10 mouse cellular contexts compared by ENCODE assay signal in genomic region chr7:19542155-19542691, GRCm38 (mm10). TPM values are rescaled to one million over a fixed set of nuclear protein-coding genes. Genes with fewer than 3 reads are reported as not detected.
DNase-seq lines count a peak whose midpoint lies in the region; ATAC-seq and TF ChIP-seq lines count a peak whose summit lies in the region.
"Had no signal": no experiment of that assay in that cellular context is flagged by ENCODE, and none has a peak within 500 bp of the region (broad histone marks: within the 10 kb centered on the region; RNA-seq: fewer than 3 reads in every experiment).

No protein-coding gene starts in this region.

- no peak overlapping the region for H3K9ac ChIP-seq in heart, postnatal 0 days (replicated peaks; ENCODE audit: low read depth, low read length)
- H3K9ac ChIP-seq in hindbrain, postnatal 0 days (replicated peaks; ENCODE audit: low read length), result no peak overlapping the region
- no peak overlapping the region for H3K9ac ChIP-seq in stomach, embryonic 16.5 days (ENCODE audit: low read length)

- no peak for TF ChIP-seq EP300 in heart, postnatal 0 days (IDR thresholded peaks at IDR 0.05; ENCODE audit: low read depth)

- no peaks in the 10 kb centered on the region for H3K27me3 ChIP-seq in heart, postnatal 0 days (ENCODE audit: control insufficient read depth, insufficient read depth, low read length)
- H3K27me3 ChIP-seq in G1E (ENCODE audit: insufficient read depth, low read length), result no peaks in the 10 kb centered on the region
- H3K27me3 ChIP-seq in hindbrain, postnatal 0 days (ENCODE audit: insufficient read depth, low read length), result no peaks in the 10 kb centered on the region
- H3K27me3 ChIP-seq in stomach, embryonic 16.5 days (ENCODE audit: control insufficient read depth, insufficient read depth, low read length), result no peaks in the 10 kb centered on the region

- H3K27ac ChIP-seq in heart, postnatal 0 days (ENCODE audit: low read depth), result peak overlapping the region; percentile 59
- peak overlapping the region; percentile 64; the same call in 1 of the 2 replicates for H3K27ac ChIP-seq in hindbrain, postnatal 0 days
- H3K27ac ChIP-seq in stomach, embryonic 16.5 days (ENCODE audit: low read length), result no peak overlapping the region

- H3K4me2 ChIP-seq in heart, postnatal 0 days (ENCODE audit: low read depth, low read length), result no peak overlapping the region
- no peak overlapping the region for H3K4me2 ChIP-seq in hindbrain, postnatal 0 days (ENCODE audit: low read depth, low read length)
- H3K4me2 ChIP-seq in stomach, embryonic 16.5 days (ENCODE audit: low read depth, low read length), result no peak overlapping the region

- H3K36me3 ChIP-seq in heart, postnatal 0 days (replicated peaks; ENCODE audit: control insufficient read depth, insufficient read depth, low read length), result no peaks in the 10 kb centered on the region
- peaks cover 87% of the 10 kb centered on the region for H3K36me3 ChIP-seq in G1E (replicated peaks)
- no peaks in the 10 kb centered on the region for H3K36me3 ChIP-seq in hindbrain, postnatal 0 days (ENCODE audit: insufficient read depth, low read length)
- no peaks in the 10 kb centered on the region for H3K36me3 ChIP-seq in stomach, embryonic 16.5 days (ENCODE audit: control insufficient read depth, insufficient read depth, low read length)

- H3K4me1 ChIP-seq in heart, postnatal 0 days (ENCODE audit: control insufficient read depth, insufficient read depth), result peaks cover 37% of the 10 kb centered on the region
- peaks cover 15% of the 10 kb centered on the region for H3K4me1 ChIP-seq in G1E (ENCODE audit: insufficient read depth, low read depth, low read length)
- peaks cover 19% of the 10 kb centered on the region for H3K4me1 ChIP-seq in hindbrain, postnatal 0 days (ENCODE audit: insufficient read depth, low read length)
- peaks cover 45% of the 10 kb centered on the region for H3K4me1 ChIP-seq in stomach, embryonic 16.5 days (ENCODE audit: control insufficient read depth, insufficient read depth, low read length)

- WGBS in heart, postnatal 0 days, result 52% methylated on average over 8 of the region's 8 CpGs
- WGBS in hindbrain, postnatal 0 days, result 36% methylated on average over 8 of the region's 8 CpGs
- WGBS in stomach, embryonic 16.5 days, result 60% methylated on average over 8 of the region's 8 CpGs

- intact Hi-C loops in heart, postnatal 25 days (cut with DNase I), result no loop called here

- no peaks in the 10 kb centered on the region for H3K9me3 ChIP-seq in heart, postnatal 0 days (replicated peaks; ENCODE audit: control insufficient read depth, low read length)
- H3K9me3 ChIP-seq in G1E (replicated peaks), result peaks cover 12% of the 10 kb centered on the region; the same call in 1 of the 2 replicates
- H3K9me3 ChIP-seq in hindbrain, postnatal 0 days (ENCODE audit: low read length), result no peaks in the 10 kb centered on the region
- H3K9me3 ChIP-seq in stomach, embryonic 16.5 days (replicated peaks; ENCODE audit: control insufficient read depth, low read length), result no peaks in the 10 kb centered on the region

- H3K4me3 ChIP-seq in heart, postnatal 0 days (ENCODE audit: low read depth, low read length), result no peak overlapping the region
- H3K4me3 ChIP-seq in G1E (ENCODE audit: low read depth, low read length), result peak overlapping the region; percentile 14; the same call in 1 of the 2 replicates
- H3K4me3 ChIP-seq in hindbrain, postnatal 0 days (ENCODE audit: low read length), result no peak overlapping the region
- H3K4me3 ChIP-seq in stomach, embryonic 16.5 days (replicated peaks; ENCODE audit: low read length), result no peak overlapping the region
- H3K4me3 ChIP-seq: erythroblast, embryonic 14.5 days had no signal

- no peak for TF ChIP-seq CTCF in heart, postnatal 0 days (IDR thresholded peaks at IDR 0.05; ENCODE audit: low read depth)
- TF ChIP-seq CTCF in G1E (IDR thresholded peaks at IDR 0.05; ENCODE audit: low read depth, low read length), result no peak
- TF ChIP-seq CTCF in hindbrain, postnatal 0 days (IDR thresholded peaks at IDR 0.05; ENCODE audit: low read depth), result no peak

- peak; percentile 79 for ATAC-seq in heart, postnatal 0 days (ENCODE audit: insufficient read depth, low read depth)
- no peak for ATAC-seq in G1E (ENCODE audit: extremely low read depth, insufficient number of reproducible peaks, low FRiP score, poor library complexity, severe bottlenecking)
- ATAC-seq in hindbrain, postnatal 0 days, result peak; percentile 95
- peak; percentile 31; the same call in 1 of the 2 replicates for ATAC-seq in stomach, embryonic 16.5 days (ENCODE audit: insufficient read depth, low FRiP score)

- DNase-seq in heart, postnatal 0 days (ENCODE audit: low spot score), result peak; percentile 47
- DNase-seq in heart, postnatal 25 days (ENCODE audit: low spot score), result no peak
- no peak for DNase-seq in G1E (ENCODE audit: low spot score)
- peak; percentile 78 for DNase-seq in cerebellum, adult 9-10 months
- DNase-seq in hindbrain, postnatal 0 days (ENCODE audit: low spot score), result peak; percentile 80
- no peak for DNase-seq in spleen, adult 12 weeks (ENCODE audit: low spot score)
- DNase-seq in heart, adult 11 months, result no peak

RNA-seq across cellular contexts. Expression of gene Ppp1r37, which starts 20.7 kb away (rescaled TPM):
- total RNA-seq in heart, postnatal 0 days (2014; rRNA removed; ENCODE audit: low replicate concordance), result 40.6 and 53.3 TPM in 2 replicates
- polyA plus RNA-seq in heart, postnatal 0 days (2015; fragmentation: Nextera tagmentation; extraction: Ambion mirVana), result 11.4 and 12.6 TPM in 2 replicates
- 10 to 100 TPM; 48.0 to 52.3 TPM for total RNA-seq in heart, postnatal 25 days (2021)
- total RNA-seq in G1E (2014; fragmentation: Nextera tagmentation) (22.4 and 23.0 TPM in 2 replicates), G1E (2017) (10.9 and 13.1 TPM in 2 replicates)
- 68.4 and 71.2 TPM in 2 replicates for polyA plus RNA-seq in G1E (2012)
- total RNA-seq in hindbrain, postnatal 0 days (2014; rRNA removed), result 125 and 128 TPM in 2 replicates
- 27.0 and 27.7 TPM in 2 replicates for polyA plus RNA-seq in hindbrain, postnatal 0 days (2015; fragmentation: Nextera tagmentation; extraction: Ambion mirVana)
- polyA plus RNA-seq in stomach, embryonic 16.5 days (2015; fragmentation: Nextera tagmentation; extraction: Ambion mirVana), result 19.1 and 20.4 TPM in 2 replicates

RNA-seq across cellular contexts. Expression of gene Nkpd1, which starts 24.6 kb away (rescaled TPM):
- total RNA-seq in heart, postnatal 0 days (2014; rRNA removed; ENCODE audit: low replicate concordance), result not detected in 2 replicates
- polyA plus RNA-seq in heart, postnatal 0 days (2015; fragmentation: Nextera tagmentation; extraction: Ambion mirVana), result not detected in 2 replicates
- total RNA-seq in heart, postnatal 25 days (2021), result not detected
- total RNA-seq in G1E (2014; fragmentation: Nextera tagmentation) (0.53 and 0.92 TPM in 2 replicates), G1E (2017) (0.22 and 0.41 TPM in 2 replicates)
- polyA plus RNA-seq in G1E (2012), result 0.55 TPM in 2 replicates
- total RNA-seq in hindbrain, postnatal 0 days (2014; rRNA removed), result 1.9 and 4.4 TPM in 2 replicates
- 1.3 TPM in 2 replicates for polyA plus RNA-seq in hindbrain, postnatal 0 days (2015; fragmentation: Nextera tagmentation; extraction: Ambion mirVana)
- polyA plus RNA-seq in stomach, embryonic 16.5 days (2015; fragmentation: Nextera tagmentation; extraction: Ambion mirVana), result 1.8 and 3.3 TPM in 2 replicates
- total RNA-seq: liver, adult 2 months had no signal
- polyA plus RNA-seq: liver, adult 2 months had no signal

RNA-seq across cellular contexts. Expression of gene Trappc6a, which starts 34.0 kb away (rescaled TPM):
- total RNA-seq in heart, postnatal 0 days (2014; rRNA removed; ENCODE audit: low replicate concordance), result 65.1 and 84.9 TPM in 2 replicates
- polyA plus RNA-seq in heart, postnatal 0 days (2015; fragmentation: Nextera tagmentation; extraction: Ambion mirVana), result 79.5 and 83.3 TPM in 2 replicates
- 10 to 100 TPM; 35.6 to 35.9 TPM for total RNA-seq in heart, postnatal 25 days (2021)
- 87.2 and 92.8 TPM in 2 replicates for total RNA-seq in G1E (2014; fragmentation: Nextera tagmentation)
- total RNA-seq in G1E (2017), result 141 and 200 TPM in 2 replicates
- polyA plus RNA-seq in G1E (2012), result 537 and 654 TPM in 2 replicates
- total RNA-seq in hindbrain, postnatal 0 days (2014; rRNA removed), result 26.4 and 46.5 TPM in 2 replicates
- 42.8 and 44.3 TPM in 2 replicates for polyA plus RNA-seq in hindbrain, postnatal 0 days (2015; fragmentation: Nextera tagmentation; extraction: Ambion mirVana)
- polyA plus RNA-seq in stomach, embryonic 16.5 days (2015; fragmentation: Nextera tagmentation; extraction: Ambion mirVana), result 101 and 102 TPM in 2 replicates

RNA-seq across cellular contexts. Expression of gene Bloc1s3, which starts 34.1 kb away (rescaled TPM):
- total RNA-seq in heart, postnatal 0 days (2014; rRNA removed; ENCODE audit: low replicate concordance), result 9.3 and 11.9 TPM in 2 replicates
- 1.2 TPM in 2 replicates for polyA plus RNA-seq in heart, postnatal 0 days (2015; fragmentation: Nextera tagmentation; extraction: Ambion mirVana)
- total RNA-seq in heart, postnatal 25 days (2021), result 1 to 10 TPM; 2.3 to 2.4 TPM
- total RNA-seq in G1E (2014; fragmentation: Nextera tagmentation), result 4.6 and 5.2 TPM in 2 replicates
- total RNA-seq in G1E (2017), result 4.2 and 5.2 TPM in 2 replicates
- 5.7 and 6.0 TPM in 2 replicates for polyA plus RNA-seq in G1E (2012)
- total RNA-seq in hindbrain, postnatal 0 days (2014; rRNA removed), result 18.8 and 22.4 TPM in 2 replicates
- 3.8 and 4.3 TPM in 2 replicates for polyA plus RNA-seq in hindbrain, postnatal 0 days (2015; fragmentation: Nextera tagmentation; extraction: Ambion mirVana)
- polyA plus RNA-seq in stomach, embryonic 16.5 days (2015; fragmentation: Nextera tagmentation; extraction: Ambion mirVana), result 1.4 and 1.5 TPM in 2 replicates

RNA-seq across cellular contexts. Expression of gene Zfp296, which starts 34.9 kb away (rescaled TPM):
- 0.12 and 3.6 TPM in 2 replicates for total RNA-seq in heart, postnatal 0 days (2014; rRNA removed; ENCODE audit: low replicate concordance)
- polyA plus RNA-seq in heart, postnatal 0 days (2015; fragmentation: Nextera tagmentation; extraction: Ambion mirVana), result 0.12 and 0.15 TPM in 2 replicates
- total RNA-seq in heart, postnatal 25 days (2021), result under 1 TPM; 0.28 to 0.49 TPM
- total RNA-seq in G1E (2014; fragmentation: Nextera tagmentation) (0.53 and 0.97 TPM in 2 replicates), G1E (2017) (0.81 and 0.82 TPM in 2 replicates)
- polyA plus RNA-seq in G1E (2012), result 3.4 TPM in 2 replicates
- 0.25 TPM in 1 of 2 replicates, not detected in the other for total RNA-seq in hindbrain, postnatal 0 days (2014; rRNA removed)
- polyA plus RNA-seq in hindbrain, postnatal 0 days (2015; fragmentation: Nextera tagmentation; extraction: Ambion mirVana), result not detected in 2 replicates
- 2.8 and 3.7 TPM in 2 replicates for polyA plus RNA-seq in stomach, embryonic 16.5 days (2015; fragmentation: Nextera tagmentation; extraction: Ambion mirVana)

Comparison
In these comparisons a context has a peak if more than half of its experiments do, and no peak if none do; other contexts are left out.
1. DNase-seq: peak in heart, postnatal 0 days (single experiment), cerebellum, adult 9-10 months (single experiment) and hindbrain, postnatal 0 days (single experiment); none in heart, postnatal 25 days (single experiment), G1E (single experiment), spleen, adult 12 weeks (single experiment) and heart, adult 11 months (single experiment).